Mouse (Mus musculus): ENCODE measurements around the gene Ctnnbl1. TPM values are rescaled to one million over a fixed set of nuclear protein-coding genes. Genes with fewer than 3 reads are reported as not detected.

Gene Ctnnbl1
- polyA plus RNA-seq, 1 experiment: 28.3 TPM

DNA sequence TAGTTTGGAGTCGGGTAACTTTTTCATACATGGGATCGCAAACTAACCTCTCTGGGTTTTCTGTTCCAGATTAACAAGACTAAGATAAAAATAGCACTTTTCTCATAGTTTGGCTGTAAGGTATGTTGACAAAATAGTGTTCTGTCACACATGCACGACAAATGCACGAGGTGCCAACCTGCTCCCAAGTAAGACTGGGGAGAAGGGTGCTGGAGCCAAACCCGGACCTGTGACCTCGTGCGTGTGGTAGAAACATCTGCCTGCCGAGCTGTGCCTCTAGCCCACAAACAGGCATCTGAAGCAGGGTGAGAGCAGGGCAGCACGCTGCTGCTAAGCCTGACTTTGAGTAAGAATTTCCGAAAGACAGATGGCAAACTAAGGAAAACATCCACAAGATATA is 125.1 kb downstream of the Ctnnbl1 start:
- no peak overlapping the region for H3K27ac ChIP-seq (ENCODE audit: insufficient read depth, low read length)
- H3K36me3 ChIP-seq (ENCODE audit: control insufficient read depth, insufficient read depth, low read length): 0 out of 2 replicates have a peak, but pooled peaks cover 1% of the 10 kb centered on the region
- no peak overlapping the region for H3K4me3 ChIP-seq (ENCODE audit: extremely low read depth, insufficient read depth, insufficient read length)
- H3K4me1 ChIP-seq (ENCODE audit: control insufficient read depth, insufficient read depth, insufficient read length): no peaks in the 10 kb centered on the region
- WGBS: 90% methylated on average over 10 of the region's 10 CpGs
- no peak for TF ChIP-seq CTCF (IDR thresholded peaks at IDR 0.05; ENCODE audit: extremely low read depth, insufficient read depth, insufficient read length, insufficient replicate concordance)
- TF ChIP-seq POLR2A (IDR thresholded peaks at IDR 0.05; ENCODE audit: low read depth, low read length): no peak
- DNase-seq (ENCODE audit: low read depth in 1 of 2, low spot score in 2 of 2): no peak
- no peaks in the 10 kb centered on the region for H3K27me3 ChIP-seq (ENCODE audit: control insufficient read depth, insufficient read depth, low read length)

DNA sequence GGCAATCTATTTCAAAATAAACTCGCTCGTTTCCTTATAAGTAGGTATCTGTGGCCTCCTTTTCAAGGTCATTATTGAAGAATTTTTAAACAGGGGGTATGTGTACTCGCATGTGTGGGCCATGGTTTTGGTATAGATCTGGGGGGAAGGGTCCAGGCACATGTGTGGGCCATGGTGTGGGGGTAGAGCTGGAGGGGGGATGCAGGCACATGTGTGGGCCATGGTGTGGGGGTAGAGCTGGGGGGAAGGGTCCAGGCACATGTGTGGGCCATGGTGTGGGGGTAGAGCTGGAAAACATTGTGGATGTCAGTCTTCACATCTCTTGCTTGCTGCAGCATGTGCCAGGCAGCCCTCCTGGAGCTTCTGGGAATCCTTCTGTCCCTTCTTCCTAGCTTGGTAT is 129.9 kb downstream of the Ctnnbl1 start:
- no peaks in the 10 kb centered on the region for H3K4me1 ChIP-seq (ENCODE audit: control insufficient read depth, insufficient read depth, insufficient read length)
- TF ChIP-seq POLR2A (IDR thresholded peaks at IDR 0.05; ENCODE audit: low read depth, low read length): no peak
- TF ChIP-seq CTCF (IDR thresholded peaks at IDR 0.05; ENCODE audit: extremely low read depth, insufficient read depth, insufficient read length, insufficient replicate concordance): no peak
- no peak overlapping the region for H3K27ac ChIP-seq (ENCODE audit: insufficient read depth, low read length)
- no peak overlapping the region for H3K4me3 ChIP-seq (ENCODE audit: extremely low read depth, insufficient read depth, insufficient read length)
- no peak for DNase-seq (ENCODE audit: low read depth in 1 of 2, low spot score in 2 of 2)
- WGBS: 87% methylated on average over 3 of the region's 3 CpGs
- peaks cover 5% of the 10 kb centered on the region for H3K36me3 ChIP-seq (ENCODE audit: control insufficient read depth, insufficient read depth, low read length)
- H3K27me3 ChIP-seq (ENCODE audit: control insufficient read depth, insufficient read depth, low read length): no peaks in the 10 kb centered on the region

DNA sequence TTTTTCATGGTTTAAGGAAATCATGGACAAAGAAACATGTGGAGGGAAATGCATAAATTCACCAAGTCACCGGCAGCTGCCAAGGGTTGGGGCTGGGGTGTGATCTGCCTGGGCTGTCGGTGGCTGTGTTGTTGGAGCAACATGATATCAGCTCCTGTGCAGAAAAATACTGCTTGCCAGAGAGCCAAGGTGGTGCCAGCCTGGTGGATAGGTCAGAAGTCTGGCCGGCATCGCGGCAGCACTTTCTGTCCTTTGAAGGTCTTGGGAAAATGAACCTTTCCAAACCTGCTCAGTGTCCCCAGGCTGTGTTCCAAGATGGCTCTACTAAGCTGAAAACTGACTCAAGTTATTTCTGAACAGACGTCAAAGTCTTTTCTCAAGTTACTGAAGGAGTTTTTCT is 133.0 kb downstream of the Ctnnbl1 start:
- WGBS: 90% methylated on average over 6 of the region's 6 CpGs
- TF ChIP-seq POLR2A (IDR thresholded peaks at IDR 0.05; ENCODE audit: low read depth, low read length) (no peak), CTCF (IDR thresholded peaks at IDR 0.05; ENCODE audit: extremely low read depth, insufficient read depth, insufficient read length, insufficient replicate concordance) (no peak)
- H3K27me3 ChIP-seq (ENCODE audit: control insufficient read depth, insufficient read depth, low read length): no peaks in the 10 kb centered on the region
- peaks cover 6% of the 10 kb centered on the region for H3K36me3 ChIP-seq (ENCODE audit: control insufficient read depth, insufficient read depth, low read length)
- DNase-seq (ENCODE audit: low read depth in 1 of 2, low spot score in 2 of 2): no peak
- H3K4me1 ChIP-seq (ENCODE audit: control insufficient read depth, insufficient read depth, insufficient read length): no peaks in the 10 kb centered on the region
- H3K27ac ChIP-seq (ENCODE audit: insufficient read depth, low read length): no peak overlapping the region
- no peak overlapping the region for H3K4me3 ChIP-seq (ENCODE audit: extremely low read depth, insufficient read depth, insufficient read length)

DNA sequence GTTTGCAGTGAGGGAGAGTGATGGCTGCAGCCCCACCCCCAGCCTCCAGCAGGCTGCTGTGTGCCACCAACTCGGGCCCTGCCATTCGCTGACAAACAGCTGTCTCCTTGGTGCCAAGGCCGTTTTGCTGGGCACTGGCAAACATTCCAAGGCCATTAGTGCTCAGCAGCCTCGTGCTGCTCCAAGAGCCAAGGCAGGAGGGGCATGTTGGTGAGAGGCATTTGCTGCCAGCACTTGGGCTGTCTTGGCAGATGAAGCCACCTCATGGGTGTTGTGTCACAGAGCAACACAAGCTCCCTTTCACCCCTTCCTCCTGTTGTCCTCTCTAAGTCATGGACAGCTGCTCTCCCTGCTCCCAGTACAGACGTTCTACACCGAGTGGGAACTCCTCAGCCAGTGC is 136.0 kb downstream of the Ctnnbl1 start:
- Histone ChIP-seq H3K27ac (ENCODE audit: insufficient read depth, low read length) (no peak overlapping the region), H3K36me3 (ENCODE audit: control insufficient read depth, insufficient read depth, low read length) (peaks cover 8% of the 10 kb centered on the region), H3K27me3 (ENCODE audit: control insufficient read depth, insufficient read depth, low read length) (no peaks in the 10 kb centered on the region), H3K4me1 (ENCODE audit: control insufficient read depth, insufficient read depth, insufficient read length) (no peaks in the 10 kb centered on the region), H3K4me3 (ENCODE audit: extremely low read depth, insufficient read depth, insufficient read length) (no peak overlapping the region)
- DNase-seq (ENCODE audit: low read depth in 1 of 2, low spot score in 2 of 2): no peak
- WGBS: 86% methylated on average over 6 of the region's 6 CpGs
- TF ChIP-seq POLR2A (IDR thresholded peaks at IDR 0.05; ENCODE audit: low read depth, low read length) (no peak), CTCF (IDR thresholded peaks at IDR 0.05; ENCODE audit: extremely low read depth, insufficient read depth, insufficient read length, insufficient replicate concordance) (no peak)

DNA sequence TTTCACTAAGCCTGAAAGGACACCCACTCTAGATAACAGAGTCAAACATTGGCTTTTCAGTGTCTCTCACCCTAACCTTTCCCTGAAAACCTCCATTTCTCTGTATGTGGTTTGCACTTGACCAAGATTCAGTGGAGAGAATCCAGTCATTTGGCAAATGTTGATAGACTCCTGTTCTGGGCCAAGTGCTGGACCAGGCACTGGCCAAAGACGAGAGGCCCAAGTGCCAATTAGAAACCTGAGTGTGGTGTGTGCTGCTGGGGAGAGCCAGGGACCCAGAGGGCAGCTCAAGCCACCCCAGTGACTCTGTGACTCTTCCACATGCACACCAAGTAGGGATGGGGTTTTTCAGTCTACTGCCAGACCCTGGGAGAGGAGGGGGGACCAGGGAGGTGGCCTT is 136.5 kb downstream of the Ctnnbl1 start:
- 84% methylated on average over 1 of the region's 1 CpGs for WGBS
- H3K4me3 ChIP-seq (ENCODE audit: extremely low read depth, insufficient read depth, insufficient read length): no peak overlapping the region

DNA sequence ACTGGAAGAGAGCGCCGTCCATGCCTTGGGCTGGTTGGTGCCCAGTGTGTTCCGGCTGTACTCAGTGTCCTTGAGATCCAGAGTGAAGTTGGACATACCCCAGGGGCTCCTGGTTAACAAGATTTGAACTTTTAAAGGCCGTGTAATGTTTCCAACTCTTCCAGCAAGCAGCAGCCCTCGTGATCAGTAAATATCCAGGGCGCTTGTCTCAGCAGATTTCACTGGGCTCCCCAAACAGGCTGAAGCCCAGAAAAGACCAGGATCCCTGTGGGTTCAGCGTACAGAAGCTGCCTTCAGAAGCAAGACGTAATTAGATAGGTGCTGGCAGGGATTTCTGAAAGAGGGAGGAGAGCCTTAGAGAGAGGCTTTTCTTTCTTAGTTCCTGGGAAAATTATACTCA is 137.9 kb downstream of the Ctnnbl1 start:
- TF ChIP-seq CTCF (IDR thresholded peaks at IDR 0.05; ENCODE audit: extremely low read depth, insufficient read depth, insufficient read length, insufficient replicate concordance) (no peak), POLR2A (IDR thresholded peaks at IDR 0.05; ENCODE audit: low read depth, low read length) (no peak)
- H3K27me3 ChIP-seq (ENCODE audit: control insufficient read depth, insufficient read depth, low read length): no peaks in the 10 kb centered on the region
- DNase-seq (ENCODE audit: low read depth in 1 of 2, low spot score in 2 of 2): no peak
- no peaks in the 10 kb centered on the region for H3K4me1 ChIP-seq (ENCODE audit: control insufficient read depth, insufficient read depth, insufficient read length)
- no peak overlapping the region for H3K27ac ChIP-seq (ENCODE audit: insufficient read depth, low read length)
- WGBS: 94% methylated on average over 8 of the region's 8 CpGs
- peaks cover 8% of the 10 kb centered on the region for H3K36me3 ChIP-seq (ENCODE audit: control insufficient read depth, insufficient read depth, low read length)
- H3K4me3 ChIP-seq (ENCODE audit: extremely low read depth, insufficient read depth, insufficient read length): no peak overlapping the region

More for the DNA sequence above, 136.5 kb downstream of the Ctnnbl1 start:
- H3K27me3 ChIP-seq (ENCODE audit: control insufficient read depth, insufficient read depth, low read length): no peaks in the 10 kb centered on the region
- no peaks in the 10 kb centered on the region for H3K4me1 ChIP-seq (ENCODE audit: control insufficient read depth, insufficient read depth, insufficient read length)
- no peak for TF ChIP-seq POLR2A (IDR thresholded peaks at IDR 0.05; ENCODE audit: low read depth, low read length)
- TF ChIP-seq CTCF (IDR thresholded peaks at IDR 0.05; ENCODE audit: extremely low read depth, insufficient read depth, insufficient read length, insufficient replicate concordance): no peak
- H3K36me3 ChIP-seq (ENCODE audit: control insufficient read depth, insufficient read depth, low read length): peaks cover 8% of the 10 kb centered on the region
- no peak overlapping the region for H3K27ac ChIP-seq (ENCODE audit: insufficient read depth, low read length)
- no peak for DNase-seq (ENCODE audit: low read depth in 1 of 2, low spot score in 2 of 2)

DNA sequence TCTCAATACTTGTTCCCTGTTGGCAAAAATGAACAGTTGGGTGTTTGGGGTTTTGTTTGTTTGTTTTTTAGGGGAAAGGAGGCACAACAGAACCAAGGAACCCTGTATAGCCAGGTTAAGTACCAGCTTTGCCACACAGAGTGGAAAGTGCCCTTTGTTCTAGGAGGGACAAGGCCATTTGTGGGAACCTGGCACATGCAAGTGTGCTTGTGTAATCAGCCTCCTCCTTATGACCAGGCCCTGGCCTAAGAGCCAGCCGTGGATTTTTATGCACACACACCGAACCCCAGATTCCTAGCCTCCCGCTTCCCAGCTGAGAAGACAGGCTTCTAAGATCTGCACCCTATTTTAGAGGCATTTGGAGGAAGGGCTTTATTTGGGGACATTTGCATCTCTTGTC is 140.2 kb downstream of the Ctnnbl1 start:
- Histone ChIP-seq H3K36me3 (ENCODE audit: control insufficient read depth, insufficient read depth, low read length) (peaks cover 2% of the 10 kb centered on the region; the same call in 1 of the 2 replicates), H3K27me3 (ENCODE audit: control insufficient read depth, insufficient read depth, low read length) (no peaks in the 10 kb centered on the region), H3K4me3 (ENCODE audit: extremely low read depth, insufficient read depth, insufficient read length) (no peak overlapping the region), H3K4me1 (ENCODE audit: control insufficient read depth, insufficient read depth, insufficient read length) (no peaks in the 10 kb centered on the region), H3K27ac (ENCODE audit: insufficient read depth, low read length) (no peak overlapping the region)
- DNase-seq (ENCODE audit: low read depth in 1 of 2, low spot score in 2 of 2): no peak
- TF ChIP-seq POLR2A (IDR thresholded peaks at IDR 0.05; ENCODE audit: low read depth, low read length) (no peak), CTCF (IDR thresholded peaks at IDR 0.05; ENCODE audit: extremely low read depth, insufficient read depth, insufficient read length, insufficient replicate concordance) (no peak)
- WGBS: 96% methylated on average over 3 of the region's 3 CpGs
